Mouse (Mus musculus) right cerebral cortex, postnatal 10 days (tissue): ENCODE measurements around the gene Rnpep.

Source experiments
- DNase-seq, 2 experiments: peaks; one replicate each; pipeline ENCODE4 v3.0.0; 2021; ENCODE audit warnings: low spot score in 2 of 2

Gene Rnpep

DNA sequence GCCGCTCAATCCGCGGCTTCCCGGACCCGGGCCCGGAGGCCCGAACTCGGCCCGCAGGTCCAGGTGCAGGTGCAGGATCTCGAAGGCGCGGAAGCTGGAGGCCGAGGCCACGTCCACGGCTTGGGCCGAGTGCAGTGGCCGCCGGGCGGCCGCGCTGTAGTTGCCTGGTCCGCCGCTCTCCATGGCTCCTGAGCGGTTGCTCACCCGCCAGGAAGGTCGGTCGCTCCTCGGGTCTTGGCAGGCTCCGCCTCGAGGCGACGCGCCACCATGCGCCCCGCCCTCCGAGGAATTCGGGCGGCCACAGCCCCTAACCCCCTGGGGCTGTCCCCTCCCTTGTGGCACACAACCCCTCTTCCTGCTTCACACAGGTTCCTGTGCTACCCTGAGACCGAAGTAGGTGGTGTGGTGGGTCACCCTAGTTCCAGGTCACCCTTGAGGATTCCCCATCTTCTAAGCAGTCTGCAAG is at the start of gene Rnpep:
Gene Rnpep (minus strand): TSS at position 259 of the 466 bp plus-strand sequence.
- DNase-seq: peak; percentile 80 to 82

GRCm38 (mm10) chr1:135330578-135330977 is 46.7 kb upstream of the Rnpep start:
- no peak for DNase-seq

DNA sequence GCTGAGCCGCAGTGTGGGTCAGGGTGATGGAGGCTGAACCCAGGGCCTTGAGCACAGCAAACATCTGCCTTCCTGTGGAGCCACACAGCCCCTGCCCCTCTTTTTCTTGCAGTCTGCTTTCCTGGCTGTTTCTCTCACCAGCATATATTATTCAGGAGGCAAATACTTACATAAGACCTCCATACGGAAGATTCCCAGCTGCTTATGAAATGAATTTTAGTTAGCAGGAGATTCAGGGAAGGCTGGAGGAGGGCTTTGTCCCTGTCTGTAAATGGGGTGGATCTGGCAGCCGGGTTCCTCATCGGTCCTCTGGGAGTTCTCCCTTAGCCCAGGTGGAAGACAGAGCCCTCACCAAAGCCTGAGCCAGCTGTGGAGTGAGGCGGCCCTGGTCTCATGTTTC is 44.5 kb upstream of the Rnpep start:
- DNase-seq: no peak

DNA sequence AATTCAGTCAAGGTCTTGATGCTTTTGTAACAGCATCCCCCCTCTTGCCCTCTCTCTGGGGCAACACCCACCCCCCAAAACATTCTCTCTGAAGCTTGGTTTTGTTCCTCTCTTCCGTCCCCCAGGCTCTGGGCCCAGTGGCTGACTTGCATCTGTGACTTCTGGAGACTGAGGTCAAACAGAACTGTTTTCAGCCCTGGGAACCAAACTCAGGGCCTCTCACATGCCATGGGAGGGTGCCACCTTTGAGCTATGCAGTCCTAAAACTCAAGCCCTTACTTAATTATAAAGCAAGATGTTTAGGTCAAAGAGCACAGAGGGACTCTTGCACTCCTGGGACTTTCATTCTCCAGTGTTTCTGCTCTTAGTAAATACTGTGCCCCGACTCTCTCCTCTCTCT is 42.0 kb upstream of the Rnpep start:
- no peak for DNase-seq

DNA sequence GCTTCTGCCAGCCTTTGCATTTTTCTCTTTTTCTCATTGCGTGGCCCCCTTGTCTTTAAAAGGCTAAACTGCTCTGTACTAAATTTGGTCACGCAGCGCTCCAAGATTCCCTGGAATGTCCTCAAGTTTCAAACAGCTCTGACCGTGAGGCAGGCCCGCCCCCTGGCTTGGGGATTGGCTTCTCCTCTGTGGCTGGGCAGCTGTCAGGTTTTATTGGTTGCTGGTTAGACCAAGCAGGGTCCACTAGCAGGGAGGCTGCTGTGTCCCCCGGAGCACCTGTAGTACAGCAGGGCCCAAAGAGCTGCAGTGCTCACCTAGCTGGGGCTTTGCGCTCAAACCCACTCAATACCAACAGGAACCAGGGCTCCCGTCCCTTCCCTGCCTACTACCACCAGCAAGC is 40.7 kb upstream of the Rnpep start, which contains the start of gene Lmod1:
Gene Lmod1 (plus strand): TSS at position 237 of the 400 bp plus-strand sequence.
- peak in 1 of 2 experiments; percentile 30 for DNase-seq

GRCm38 (mm10) chr1:135323367-135323901 is 39.5 kb upstream of the Rnpep start:
- DNase-seq: no peak

DNA sequence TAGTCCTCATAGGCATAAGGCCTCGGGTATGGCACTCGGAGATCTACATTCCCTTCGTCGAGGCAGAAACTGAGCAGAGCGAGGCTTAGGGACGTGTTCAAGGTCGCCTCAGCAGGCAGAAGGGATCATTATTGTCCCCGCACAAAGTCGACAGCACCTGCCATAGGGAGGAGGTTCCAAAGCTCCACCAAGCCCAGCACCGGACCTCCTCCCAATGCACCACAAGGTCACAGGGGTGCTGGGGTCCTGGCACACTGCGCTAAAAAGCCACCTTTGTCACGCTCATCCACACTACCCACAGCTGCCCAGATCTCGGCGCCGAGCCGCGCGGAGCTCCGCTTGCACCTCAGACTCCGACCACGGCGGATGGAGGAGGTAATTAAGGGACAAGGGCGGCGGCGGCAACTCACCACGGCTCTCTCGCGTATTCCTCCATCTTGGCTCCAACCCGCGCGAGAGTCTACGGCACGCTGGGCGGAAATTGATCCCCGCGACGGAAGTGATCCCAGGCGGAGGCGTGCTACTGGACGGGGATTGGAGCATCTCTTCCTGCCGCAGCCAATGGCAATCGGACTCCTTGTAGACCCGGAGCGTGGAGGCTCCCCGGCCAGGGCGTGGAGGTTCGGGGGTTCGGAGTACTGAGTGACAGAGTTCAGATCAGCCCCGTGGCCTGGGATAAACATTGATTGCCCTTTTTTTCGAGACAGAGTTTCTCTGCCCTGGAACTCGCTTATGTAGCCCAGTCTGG is 29.6 kb upstream of the Rnpep start, which contains the start of gene Timm17a:
Gene Timm17a (minus strand): TSS at position 495 of the 748 bp plus-strand sequence.
- peak; percentile 97 for DNase-seq

GRCm38 (mm10) chr1:135312201-135312600 is 28.3 kb upstream of the Rnpep start:
- DNase-seq: no peak

DNA sequence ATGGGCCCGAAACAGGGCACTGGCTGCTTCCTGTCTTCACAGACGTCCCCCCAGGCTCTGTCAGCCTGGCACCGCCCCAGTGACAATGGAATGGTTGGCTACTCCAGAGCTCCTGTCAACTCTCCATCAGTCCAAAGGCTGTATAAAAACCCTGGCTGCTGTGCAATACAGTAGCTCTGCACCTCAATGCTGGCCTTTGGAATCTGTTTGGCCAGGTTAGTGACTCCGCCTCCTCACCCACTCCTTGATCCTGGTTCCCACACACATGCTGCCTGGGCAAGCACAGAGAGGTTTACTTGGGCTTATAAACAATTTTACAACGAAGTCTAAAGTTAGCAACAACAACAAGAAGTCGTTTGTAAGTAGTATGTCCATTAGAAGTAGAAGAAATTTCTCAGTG is 27.5 kb upstream of the Rnpep start:
- DNase-seq: no peak

GRCm38 (mm10) chr1:135290908-135291307 is 7.0 kb upstream of the Rnpep start:
- DNase-seq: no peak

- DNase-seq: no peak
Measured at GRCm38 (mm10) chr1:135286311-135286710, 2.4 kb upstream of the Rnpep start.

DNA sequence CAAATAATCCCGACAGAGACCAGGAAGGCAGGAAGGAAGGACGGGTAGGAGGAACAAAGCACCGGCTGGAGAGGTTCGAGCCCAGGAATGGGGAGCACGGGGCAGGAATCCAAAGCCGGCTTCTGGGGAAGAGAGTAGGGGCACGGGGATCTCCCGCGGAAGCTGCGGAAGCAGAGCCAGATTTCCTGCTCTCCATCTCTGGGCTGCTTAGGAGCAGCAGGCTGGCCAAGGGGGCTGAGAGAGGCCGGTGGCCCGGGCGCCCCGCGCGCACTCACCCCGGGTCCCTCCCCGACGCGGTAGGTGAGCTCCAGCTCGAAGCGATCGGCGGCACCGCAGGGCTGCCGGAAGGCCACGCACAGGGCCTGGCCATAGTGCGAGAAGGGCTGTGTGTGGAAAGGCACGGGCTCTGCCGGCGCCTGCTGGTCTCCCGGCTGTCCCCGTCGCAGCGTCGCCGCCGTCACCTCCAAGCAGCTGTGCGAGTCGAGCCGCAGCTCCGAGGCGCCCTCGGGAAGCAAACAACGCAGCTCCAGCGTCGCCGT is 528 bp downstream of the Rnpep start:
- DNase-seq: peak; percentile 61 to 72

- no peak for DNase-seq
Measured at GRCm38 (mm10) chr1:135282536-135283286, 1.2 kb downstream of the Rnpep start.

DNA sequence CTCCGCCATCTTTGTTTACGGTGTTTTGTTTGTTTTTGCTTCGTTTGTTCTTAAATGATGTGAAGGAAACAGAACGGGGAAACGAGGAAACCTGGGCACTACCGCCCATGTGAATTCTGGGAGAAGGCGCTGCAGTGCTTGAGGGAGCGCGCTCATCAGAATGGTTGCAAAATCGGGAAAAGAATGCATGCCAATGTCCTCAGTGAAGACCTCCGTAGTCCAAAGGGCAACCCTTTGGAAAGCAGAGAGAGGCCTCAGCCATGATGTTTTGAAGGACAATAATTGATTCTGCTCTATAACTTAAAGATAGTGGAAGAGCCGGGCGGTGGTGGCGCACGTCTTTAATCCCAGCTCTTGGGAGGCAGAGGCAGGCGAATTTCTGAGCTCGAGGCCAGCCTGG is 2.0 kb downstream of the Rnpep start:
- no peak for DNase-seq

- DNase-seq: peak; percentile 83
Measured at GRCm38 (mm10) chr1:135280646-135281045, 3.2 kb downstream of the Rnpep start.

DNA sequence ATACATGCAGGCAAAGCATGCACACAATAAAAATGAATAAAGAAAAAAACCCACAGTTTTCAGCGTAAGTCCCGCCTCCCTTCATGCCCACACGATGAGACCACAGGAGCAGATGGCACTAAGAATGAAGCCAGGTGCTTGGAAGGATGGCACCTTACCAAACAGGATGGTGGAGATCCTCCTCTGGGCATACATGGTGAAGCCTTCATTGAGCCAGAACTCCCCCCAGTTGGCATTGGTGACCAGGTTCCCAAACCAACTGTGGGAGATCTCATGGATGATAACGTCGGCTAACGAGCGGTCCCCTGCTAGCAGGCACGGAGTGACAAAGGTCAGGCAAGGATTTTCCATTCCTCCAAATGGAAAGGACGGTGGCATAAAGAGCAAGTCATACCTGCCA is 12.5 kb downstream of the Rnpep start:
- no peak for DNase-seq

DNA sequence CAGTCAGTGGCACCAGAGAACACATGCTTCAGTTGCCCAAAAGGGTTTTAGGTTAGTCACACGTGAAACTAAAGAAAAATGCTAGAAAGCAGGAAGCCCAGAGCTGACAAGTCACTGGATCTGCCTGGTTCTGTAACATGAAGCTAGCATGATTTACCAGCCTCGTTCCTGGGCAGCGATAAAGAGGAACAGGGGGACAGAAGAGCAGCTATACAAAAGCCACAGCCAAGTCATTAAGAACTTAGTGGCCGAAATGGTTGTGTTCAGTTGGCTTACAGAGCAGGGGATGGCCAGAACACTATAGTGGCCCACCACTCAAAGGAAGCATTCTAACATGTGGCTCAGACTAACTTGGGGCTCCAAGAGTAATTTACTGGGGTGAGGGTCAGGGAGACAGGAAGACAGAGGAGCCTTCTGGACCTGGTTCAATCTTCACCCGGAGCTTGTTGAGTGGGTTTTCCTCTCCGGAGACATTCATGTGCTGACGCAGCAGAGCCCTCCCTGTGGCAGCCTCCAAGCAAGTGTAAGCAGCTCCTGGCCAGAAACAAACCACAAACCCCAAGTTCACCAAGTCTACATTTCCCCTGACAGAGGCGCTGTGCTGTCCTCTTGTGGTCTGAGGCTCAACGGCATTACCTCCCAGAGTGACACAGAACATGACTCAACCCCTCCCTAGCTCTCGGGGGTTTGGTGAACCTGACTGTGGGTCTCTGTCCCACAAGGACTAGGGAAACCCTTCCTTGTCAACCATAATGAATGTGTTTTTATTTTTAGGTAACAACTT is 16.0 kb downstream of the Rnpep start:
- no peak for DNase-seq

GRCm38 (mm10) chr1:135265834-135266233 is 18.1 kb downstream of the Rnpep start:
- no peak for DNase-seq

GRCm38 (mm10) chr1:135263316-135263715 is 20.6 kb downstream of the Rnpep start:
- no peak for DNase-seq

DNA sequence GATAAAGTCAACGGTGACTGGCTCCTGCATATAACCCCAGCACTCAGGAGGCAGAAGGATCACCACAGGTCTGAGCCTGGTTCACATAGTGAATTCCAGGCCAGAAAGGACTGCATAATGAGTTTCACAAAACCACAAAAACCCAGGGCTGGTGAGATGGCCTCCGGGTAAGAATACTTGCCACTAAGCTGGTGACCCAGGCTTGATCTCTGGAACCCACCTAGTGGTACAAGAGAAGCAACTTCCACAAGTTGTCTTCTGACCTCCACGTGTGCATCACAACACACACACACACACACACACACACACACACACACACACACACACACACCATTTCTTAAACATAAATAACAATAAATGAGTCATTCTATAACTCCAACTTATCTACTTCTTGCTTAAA is 21.6 kb downstream of the Rnpep start:
- no peak for DNase-seq

GRCm38 (mm10) chr1:135260931-135261330 is 23.0 kb downstream of the Rnpep start:
- DNase-seq: no peak

DNA sequence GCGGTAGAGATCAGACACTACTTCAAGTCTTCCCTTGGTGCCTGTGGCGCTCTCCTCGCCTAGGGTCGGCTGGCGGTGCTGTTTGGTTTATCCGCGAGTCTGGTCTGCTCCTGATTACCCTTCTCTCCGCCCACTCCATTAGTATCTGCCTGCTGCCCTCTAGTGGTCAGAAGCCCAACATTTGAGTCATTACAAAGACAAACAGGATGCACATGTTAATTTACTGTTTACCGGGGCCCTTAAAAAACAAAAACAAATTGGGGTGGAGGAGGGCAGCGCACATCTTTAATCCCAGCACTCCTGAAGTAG is 24.8 kb downstream of the Rnpep start:
- DNase-seq: peak; percentile 76 to 86
